Mouse (Mus musculus) brain, adult 2 months (tissue): Measurements from ENCODE around the gene Aph1b.

ENCODE experiments used
- DNase-seq: peaks from one replicate; pipeline ENCODE4 v3.0.0; 2011; ENCODE audit warnings: low read depth, low spot score

Aph1b gene

GRCm38 (mm10) chr9:66744531-66744930 lies 50.8 kb downstream of the Aph1b start:
- DNase-seq = no peak

DNA sequence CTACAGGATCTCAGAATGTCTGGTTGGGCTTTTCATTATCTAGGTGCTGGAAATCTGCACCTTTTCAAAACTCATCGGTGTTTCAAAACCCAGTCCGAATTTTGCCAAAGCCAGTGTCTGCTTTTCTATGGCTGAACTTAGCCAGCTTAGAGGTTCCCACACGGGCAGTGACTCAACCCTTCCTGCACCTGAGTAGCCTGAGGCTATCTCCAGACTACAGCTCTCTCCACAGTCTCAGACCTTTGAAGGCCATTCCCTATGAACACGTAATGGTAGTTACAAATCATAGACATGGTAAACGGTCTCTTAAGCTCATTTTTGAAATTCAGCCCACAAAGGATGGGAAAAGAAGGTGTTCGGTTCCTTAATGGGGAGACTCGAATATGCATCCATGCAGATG lies 55.8 kb downstream of the Aph1b start:
- DNase-seq = no peak

- no peak for DNase-seq
Observed at GRCm38 (mm10) chr9:66736551-66736950, 58.7 kb downstream of the Aph1b start.

- DNase-seq = no peak
Observed at GRCm38 (mm10) chr9:66736016-66736415, 59.3 kb downstream of the Aph1b start.

- peak; percentile 70 for DNase-seq
Observed at GRCm38 (mm10) chr9:66735122-66735521, 60.2 kb downstream of the Aph1b start.

DNA sequence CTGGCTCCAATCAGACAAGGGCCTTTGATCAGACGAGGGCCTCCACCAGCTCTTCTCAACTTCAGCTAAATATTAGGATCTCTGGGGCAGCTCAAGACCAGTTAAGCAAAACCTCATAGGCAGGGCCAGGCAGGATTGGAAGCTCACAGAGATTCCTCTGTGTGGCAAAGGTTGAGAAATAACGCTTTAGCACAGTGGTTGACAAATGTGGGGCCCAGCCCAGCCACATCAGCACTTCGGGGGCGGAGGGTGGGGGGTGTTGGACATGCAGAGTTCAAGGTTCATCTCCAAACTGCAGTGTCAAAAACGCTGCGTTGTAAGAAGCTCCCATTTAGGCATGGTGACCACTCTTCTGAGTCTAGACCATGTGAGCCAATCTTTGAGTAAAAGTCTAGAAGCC lies 60.7 kb downstream of the Aph1b start:
- DNase-seq = no peak

- peak; percentile 95 for DNase-seq
Observed at GRCm38 (mm10) chr9:66732791-66733691, 62.2 kb downstream of the Aph1b start.

- DNase-seq = no peak
Observed at GRCm38 (mm10) chr9:66731284-66731683, 64.0 kb downstream of the Aph1b start.

DNA sequence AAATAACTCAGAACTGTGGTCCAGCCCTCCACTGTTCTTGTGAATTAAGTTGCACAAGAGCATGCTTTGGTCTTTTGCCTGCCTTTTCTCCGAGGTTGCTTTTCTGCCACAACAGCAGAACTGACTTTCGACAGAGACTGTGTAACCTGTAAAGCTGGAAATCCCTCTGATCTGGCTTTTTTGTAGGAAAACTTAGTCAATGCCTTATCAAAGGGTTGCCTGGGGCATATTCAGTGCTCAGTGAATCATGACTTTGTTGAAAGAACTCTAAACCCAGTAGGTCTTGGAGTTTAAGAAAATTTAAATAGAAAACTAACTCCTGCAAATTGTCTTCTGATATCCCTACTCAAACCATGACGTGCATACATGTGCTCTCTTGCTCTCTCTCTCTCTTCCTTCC lies 64.7 kb downstream of the Aph1b start:
- DNase-seq = no peak

DNA sequence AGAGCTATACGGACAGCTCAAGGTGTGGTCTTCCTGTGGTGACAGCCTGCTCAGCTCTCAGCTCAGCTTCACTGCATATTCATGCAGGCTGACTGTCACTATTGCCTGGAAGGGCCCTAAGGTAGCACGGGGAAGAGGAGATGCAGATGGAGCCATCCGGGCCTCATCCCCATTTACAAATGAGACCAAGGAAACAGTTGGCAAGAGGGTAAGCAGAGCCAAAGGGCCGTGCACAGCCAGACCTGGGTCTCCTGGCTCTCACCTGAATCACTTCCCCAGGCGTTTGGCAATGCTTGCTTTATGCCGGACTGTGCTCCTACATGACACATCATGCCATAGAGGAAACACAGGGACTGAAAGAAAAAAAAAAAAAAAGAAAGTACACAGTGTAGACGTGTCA lies 68.0 kb downstream of the Aph1b start:
- DNase-seq = peak; percentile 49

GRCm38 (mm10) chr9:66725591-66725990 lies 69.7 kb downstream of the Aph1b start:
- no peak for DNase-seq
